Mouse (Mus musculus) spleen, adult 18-20 months (tissue): ENCODE data around the gene Lasp1.

ENCODE experiments used
- DNase-seq, 2 experiments: peaks; one replicate each; pipeline ENCODE4 v3.0.0; 2022; ENCODE audit warnings: mixed read lengths in 2 of 2

Lasp1 gene

GRCm38 (mm10) chr11:97811569-97812362 lies 13.0 kb downstream of the Lasp1 start:
- no peak for DNase-seq

GRCm38 (mm10) chr11:97812491-97812921 lies 13.7 kb downstream of the Lasp1 start:
- no peak for DNase-seq

GRCm38 (mm10) chr11:97813085-97813484 lies 14.3 kb downstream of the Lasp1 start:
- no peak for DNase-seq

- no peak for DNase-seq
These were observed 15.1 kb downstream of the Lasp1 start for GRCm38 (mm10) chr11:97813746-97814515.

GRCm38 (mm10) chr11:97815736-97816135 lies 16.9 kb downstream of the Lasp1 start:
- DNase-seq = no peak

- DNase-seq = no peak
These were observed 17.4 kb downstream of the Lasp1 start for GRCm38 (mm10) chr11:97816176-97816575.

- DNase-seq = no peak
These were observed 18.1 kb downstream of the Lasp1 start for GRCm38 (mm10) chr11:97816916-97817315.

DNA sequence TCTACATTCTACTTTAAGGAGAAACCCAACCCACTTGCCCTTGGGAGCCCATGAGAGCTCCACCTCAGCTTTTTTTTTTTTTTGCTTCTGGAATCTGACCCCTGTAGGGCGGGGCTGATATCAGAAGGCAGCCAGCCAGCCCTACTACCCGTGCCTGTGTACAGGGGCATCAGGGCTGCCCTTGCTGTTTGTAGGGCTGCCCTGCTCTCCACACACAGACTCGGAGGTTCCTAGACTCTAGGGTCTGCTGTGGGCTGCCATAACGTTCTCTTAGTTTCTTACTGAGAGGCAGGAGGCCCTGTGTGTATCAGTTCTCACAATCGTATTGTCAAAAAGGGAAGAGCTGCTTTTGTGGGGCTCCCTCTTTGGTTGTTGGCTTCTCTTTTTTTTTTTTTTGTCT lies 18.6 kb downstream of the Lasp1 start:
- no peak for DNase-seq

DNA sequence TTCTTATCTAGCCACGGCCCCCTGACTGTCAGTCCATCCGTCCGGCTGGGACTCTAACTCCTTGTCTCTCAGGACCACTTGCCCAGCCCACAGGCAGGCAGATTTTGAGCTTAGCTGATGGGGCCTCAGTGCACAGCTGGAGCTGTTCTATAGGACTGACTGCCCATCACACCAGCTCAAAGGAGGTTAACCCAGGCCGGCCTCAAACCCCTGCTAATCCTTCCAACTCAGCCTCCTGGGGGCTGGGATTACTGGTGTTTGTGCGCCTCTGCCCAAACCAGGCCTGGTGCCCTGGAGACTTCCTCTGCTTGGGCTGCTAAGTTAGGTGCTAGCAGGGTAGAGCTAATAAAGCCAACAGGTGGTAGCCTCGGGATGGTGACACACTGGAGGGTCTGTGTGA lies 19.2 kb downstream of the Lasp1 start:
- no peak for DNase-seq

DNA sequence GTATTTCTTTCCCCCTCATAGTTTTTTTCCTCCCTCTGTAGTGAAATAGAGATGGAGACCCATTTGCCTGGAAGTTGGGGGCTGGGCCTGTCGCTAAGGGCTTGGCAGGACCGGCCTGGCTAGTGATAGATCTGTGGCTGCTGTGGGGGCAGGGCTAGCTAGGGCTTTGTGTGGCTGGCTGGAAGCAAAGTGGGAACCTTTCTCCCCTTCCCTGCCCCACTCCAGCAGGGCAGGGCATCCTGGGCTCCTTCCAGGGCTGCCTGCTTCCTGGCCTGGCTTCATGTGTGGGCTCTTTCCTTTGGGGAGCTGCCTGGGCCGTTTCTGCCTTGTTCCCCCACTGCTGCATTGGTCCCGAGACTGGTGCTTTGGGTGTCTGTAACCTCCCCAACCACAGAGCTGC lies 19.8 kb downstream of the Lasp1 start:
- no peak for DNase-seq

DNA sequence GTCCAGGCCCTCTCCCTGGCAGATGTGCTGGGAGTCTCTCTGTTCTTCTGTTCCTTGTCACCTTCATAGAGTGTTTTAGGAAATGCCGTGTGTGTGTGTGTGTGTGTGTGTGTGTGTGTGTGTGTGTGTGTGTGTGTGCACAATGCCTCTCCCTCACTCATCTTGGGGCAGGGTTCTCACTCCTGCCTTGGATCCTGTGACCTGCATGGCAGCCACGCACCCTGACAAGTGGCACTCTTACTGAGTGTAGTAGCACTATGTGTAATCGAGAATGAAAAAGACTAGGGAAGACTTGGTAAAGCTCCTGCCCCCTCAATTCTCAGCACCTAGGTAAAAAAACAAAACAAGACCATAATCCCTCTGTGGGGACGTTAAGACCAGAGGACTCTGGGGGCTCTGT lies 20.3 kb downstream of the Lasp1 start:
- no peak for DNase-seq

DNA sequence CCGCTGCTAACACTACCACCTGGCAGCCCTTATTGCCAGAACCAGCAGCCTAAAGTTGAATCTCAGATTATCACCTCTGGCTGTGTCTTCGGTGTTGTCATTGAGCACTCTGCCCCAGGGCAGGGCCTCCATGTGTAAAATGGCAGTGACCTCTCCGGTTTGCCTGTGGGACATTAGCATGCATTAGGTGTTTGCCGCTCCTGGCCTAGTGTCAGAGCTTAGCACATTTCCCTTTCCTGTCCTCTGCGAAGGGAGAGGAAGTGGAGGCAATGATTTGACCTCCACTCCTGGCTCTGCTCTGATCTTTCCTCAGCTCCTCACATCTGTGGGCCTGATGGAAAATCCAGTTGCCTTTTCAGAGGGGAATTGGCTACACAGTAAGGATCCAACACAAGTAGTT lies 21.1 kb downstream of the Lasp1 start:
- no peak for DNase-seq

- DNase-seq = no peak
These were observed 22.0 kb downstream of the Lasp1 start for GRCm38 (mm10) chr11:97820840-97821239.

DNA sequence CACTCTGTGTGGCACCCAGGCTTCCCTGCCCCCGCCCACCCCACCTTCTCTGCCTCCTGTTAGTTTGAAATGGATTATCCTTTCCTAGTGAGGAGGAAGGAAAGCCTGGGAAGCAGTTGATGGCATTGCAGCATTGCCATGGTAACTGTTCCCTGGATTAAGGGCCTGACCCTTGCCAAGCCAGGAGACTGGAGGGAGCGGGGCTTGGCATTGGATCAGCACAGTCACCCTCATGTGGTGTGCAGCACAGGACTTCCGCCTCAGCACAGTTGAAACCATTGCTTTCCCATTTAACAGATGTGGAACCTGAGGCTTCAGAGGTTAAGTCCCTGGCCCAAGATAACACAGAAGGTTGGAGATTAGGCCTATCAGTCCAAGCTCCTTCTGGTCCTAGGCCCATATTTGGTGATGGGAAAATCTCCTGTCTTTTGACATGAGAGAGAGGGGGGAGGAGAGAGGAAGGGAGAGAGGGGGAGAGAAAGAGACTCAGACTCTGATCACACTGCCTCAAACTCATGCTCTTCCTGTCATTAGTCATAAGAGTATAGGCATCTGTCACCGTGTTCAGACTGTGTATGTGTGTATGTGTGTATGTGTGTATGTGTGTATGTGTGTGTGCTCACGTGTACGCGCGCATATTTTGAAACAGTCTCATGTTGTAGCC lies 22.7 kb downstream of the Lasp1 start:
- no peak for DNase-seq

DNA sequence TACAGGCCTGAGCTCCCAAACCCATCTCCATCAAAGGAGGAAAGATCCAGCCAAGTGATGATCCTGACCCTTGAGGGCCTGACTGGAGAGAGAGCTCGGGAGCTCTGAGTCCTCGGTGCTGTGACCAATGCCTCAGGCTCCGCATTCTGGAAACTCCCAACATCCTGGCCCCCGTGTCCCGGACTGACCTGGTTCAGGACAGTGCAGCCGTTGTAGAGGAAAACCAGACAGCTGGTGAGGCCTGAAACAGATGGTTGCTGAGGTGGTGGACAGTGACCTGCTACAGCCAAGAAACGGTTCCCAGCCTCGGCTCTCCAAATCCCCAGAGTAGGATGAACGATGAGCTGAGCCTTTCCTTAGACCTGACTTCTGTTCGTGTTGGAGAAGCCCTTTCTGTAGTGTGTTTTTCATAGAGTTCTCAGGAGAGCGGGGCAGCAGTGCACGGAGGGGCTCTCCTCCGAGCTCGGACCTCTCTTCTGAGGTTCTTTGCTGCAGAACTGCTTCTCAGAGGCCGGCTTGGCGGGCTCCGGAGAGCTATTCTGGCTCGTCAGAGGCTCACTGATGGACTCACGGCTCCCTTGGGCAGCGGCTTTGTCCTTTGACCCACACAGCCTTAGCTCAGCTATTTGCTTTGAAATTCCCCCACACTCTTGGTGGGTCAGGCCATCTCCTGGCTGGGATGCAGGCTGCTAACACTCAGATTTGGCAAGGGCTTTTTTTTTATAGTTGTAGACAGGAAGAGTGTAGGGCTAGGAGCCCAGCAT lies 24.2 kb downstream of the Lasp1 start:
- DNase-seq = no peak

DNA sequence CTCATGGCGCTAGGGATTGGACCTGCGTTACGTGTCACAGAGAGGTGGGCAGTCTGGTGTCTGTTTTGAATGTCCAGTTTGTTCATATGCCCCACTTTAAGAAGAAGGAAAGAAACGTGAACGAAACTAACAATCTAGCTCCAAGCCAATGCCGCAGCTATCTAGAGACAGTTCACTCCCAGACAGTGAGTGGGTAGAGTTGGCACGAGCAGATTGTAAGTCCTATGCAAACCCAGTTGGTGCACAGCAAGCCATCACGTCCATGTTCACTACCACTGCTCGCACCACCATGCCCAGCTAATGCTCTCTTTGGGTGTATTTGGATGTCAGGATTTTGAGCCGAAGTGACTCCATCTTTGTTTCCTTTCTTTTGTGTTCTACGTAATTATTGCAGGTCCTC lies 25.4 kb downstream of the Lasp1 start:
- no peak for DNase-seq

GRCm38 (mm10) chr11:97824895-97825294 lies 26.1 kb downstream of the Lasp1 start:
- DNase-seq = no peak

DNA sequence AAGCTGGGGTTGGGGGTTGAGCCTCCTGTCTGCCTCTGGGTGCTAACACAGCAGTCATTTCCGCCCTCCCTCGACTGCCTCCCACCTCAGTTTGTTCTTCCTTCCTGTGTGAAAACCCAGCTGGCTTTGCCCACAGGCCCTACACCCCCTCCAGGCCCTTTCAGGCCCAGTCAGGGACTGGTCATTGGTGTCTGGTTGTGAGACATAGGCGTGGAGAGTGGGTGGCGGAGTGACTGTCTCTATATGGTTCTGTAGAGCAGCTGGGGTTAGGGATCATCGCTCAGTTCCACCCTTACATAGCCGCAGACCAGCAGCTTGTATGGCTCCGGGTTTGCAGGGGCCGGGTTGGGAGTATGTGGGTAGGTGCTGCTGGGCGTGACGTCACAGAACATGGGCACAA lies 26.5 kb downstream of the Lasp1 start:
- peak; percentile 54 to 55 for DNase-seq

- no peak for DNase-seq
These were observed 27.2 kb downstream of the Lasp1 start for GRCm38 (mm10) chr11:97825971-97826370.

DNA sequence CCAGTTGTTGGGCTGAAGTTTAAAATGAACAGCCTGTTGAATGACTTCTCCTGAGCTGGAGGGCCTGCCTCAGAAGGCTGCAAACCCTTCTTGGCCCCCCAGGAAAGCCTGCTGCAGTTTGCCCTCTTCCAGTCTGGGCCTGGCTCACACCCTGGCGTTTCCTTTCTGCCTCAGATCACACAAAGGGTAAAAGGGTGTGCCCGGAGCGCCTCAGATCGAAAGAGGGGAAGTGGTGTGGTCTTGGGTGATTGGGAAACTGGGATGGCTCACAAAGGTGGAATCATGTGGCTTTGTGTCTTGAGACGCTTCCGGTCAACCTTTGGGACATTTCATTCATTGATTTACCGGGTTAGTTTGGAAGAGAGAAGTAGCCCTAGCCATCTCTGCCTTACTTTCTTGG lies 27.6 kb downstream of the Lasp1 start:
- DNase-seq = no peak

- no peak for DNase-seq
These were observed 28.9 kb downstream of the Lasp1 start for GRCm38 (mm10) chr11:97827654-97828053.

DNA sequence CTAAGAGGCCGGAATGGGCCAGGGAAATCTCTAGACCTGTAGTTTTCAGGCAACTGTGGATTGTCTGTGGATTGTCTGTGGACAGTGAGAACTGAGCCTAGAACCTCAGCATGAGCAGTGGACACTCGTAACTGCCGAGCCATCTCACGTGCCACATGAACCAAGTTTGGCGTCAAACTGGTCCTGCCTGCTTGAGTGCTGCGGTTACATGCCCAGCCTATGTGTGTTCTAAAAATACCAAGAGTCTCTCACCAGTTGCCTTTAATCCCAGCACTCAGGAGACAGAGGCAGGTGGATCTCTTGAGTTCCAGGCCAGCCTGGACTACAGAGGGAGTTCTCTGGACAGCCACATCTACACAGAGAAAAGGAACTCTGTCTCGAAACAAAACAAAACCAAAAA lies 30.6 kb downstream of the Lasp1 start:
- no peak for DNase-seq

DNA sequence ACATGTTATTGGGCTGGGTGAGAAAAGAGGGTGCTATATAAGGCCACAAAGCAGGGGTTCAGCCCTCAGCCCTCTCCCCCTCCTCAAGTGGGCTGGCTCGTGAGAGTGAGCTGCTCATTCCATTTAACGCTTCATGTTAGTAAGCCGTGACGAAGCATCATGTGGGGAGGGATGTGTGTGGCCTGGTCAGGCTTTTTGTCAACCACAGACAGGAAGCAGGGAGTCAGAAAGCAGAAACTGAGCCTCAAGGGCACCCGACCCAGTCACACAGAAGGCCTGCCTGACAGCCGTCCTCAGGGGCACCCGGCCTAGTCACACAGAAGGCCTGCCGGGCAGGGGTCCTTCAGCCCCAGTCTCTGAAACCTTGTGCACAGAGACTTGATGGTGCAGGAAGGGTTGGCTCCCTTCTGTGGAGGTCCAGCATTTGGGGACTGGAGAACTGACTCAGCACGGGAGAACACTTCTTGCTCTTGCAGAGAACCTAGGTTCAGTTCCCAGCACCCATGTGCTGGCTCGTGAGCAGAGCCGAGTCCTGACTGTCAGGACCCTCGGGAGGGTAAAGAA lies 31.2 kb downstream of the Lasp1 start:
- DNase-seq = peak; percentile 46 to 47
